ENCODE assay signal across 36 mouse cellular contexts in the genomic region with DNA sequence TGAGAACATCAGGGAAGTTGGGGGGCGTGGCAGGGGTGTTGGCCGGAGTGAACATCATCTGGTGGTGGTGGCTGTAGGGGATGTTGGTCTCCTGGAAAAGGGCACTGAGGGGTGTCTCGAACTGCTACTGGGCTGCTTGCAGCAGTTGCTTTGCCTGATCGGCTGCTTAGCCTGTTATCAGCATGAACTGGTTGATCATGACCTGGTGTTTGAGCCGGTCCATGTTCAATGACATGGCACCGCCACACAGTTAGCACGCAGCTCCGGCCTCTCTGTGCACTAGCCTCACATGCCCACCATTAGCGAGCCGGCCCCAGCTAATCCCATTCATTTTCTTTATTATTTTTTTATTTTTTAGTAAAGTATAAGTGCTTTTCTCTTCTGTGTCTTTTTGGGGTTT. TPM values are rescaled to one million over a fixed set of nuclear protein-coding genes. Genes with fewer than 3 reads are reported as not detected.
"Had no signal": no experiment of that assay in that cellular context is flagged by ENCODE, and none has a peak within 500 bp of the region (broad histone marks: within the 10 kb centered on the region; RNA-seq: fewer than 3 reads in every experiment).

No protein-coding gene starts in this region.

- H3K4me3 ChIP-seq: heart, adult 2 months; heart, embryonic 13.5 days; heart, embryonic 15.5 days; intestine, embryonic 15.5 days; left cerebral cortex, adult 2 months; limb, embryonic 10.5 days; limb, embryonic 12.5 days; liver, embryonic 13.5 days had no signal

- H3K9ac ChIP-seq: heart, embryonic 13.5 days; heart, embryonic 15.5 days; hindbrain, embryonic 14.5 days; intestine, embryonic 15.5 days; limb, embryonic 12.5 days; liver, embryonic 13.5 days had no signal

- H3K27ac ChIP-seq: heart, adult 2 months; heart, embryonic 13.5 days; heart, embryonic 15.5 days; hindbrain, embryonic 14.5 days; intestine, embryonic 15.5 days; left cerebral cortex, adult 2 months; limb, embryonic 10.5 days; limb, embryonic 12.5 days; liver, embryonic 13.5 days had no signal

- DNase-seq: gastrocnemius, postnatal 14 days; gastrocnemius, postnatal 36 days; heart, adult 11 months; heart, adult 2 months; heart, postnatal 14 days; heart, postnatal 36 days; kidney, adult 18-20 months; kidney, adult 8-10 months; kidney, postnatal 10 days; kidney, postnatal 25 days; kidney, postnatal 4 days; liver; liver, embryonic 13.5 days had no signal

- H3K9me3 ChIP-seq: heart, embryonic 13.5 days; heart, embryonic 15.5 days; intestine, embryonic 15.5 days; limb, embryonic 10.5 days; limb, embryonic 12.5 days; liver, embryonic 13.5 days had no signal

- H3K4me2 ChIP-seq: heart, embryonic 11.5 days; heart, embryonic 13.5 days; heart, embryonic 15.5 days; hindbrain, embryonic 14.5 days; intestine, embryonic 15.5 days; limb, embryonic 12.5 days; liver, embryonic 13.5 days had no signal

- H3K4me1 ChIP-seq: heart, embryonic 13.5 days; heart, embryonic 15.5 days; intestine, embryonic 15.5 days; limb, embryonic 10.5 days; limb, embryonic 12.5 days; liver, embryonic 13.5 days had no signal

- H3K36me3 ChIP-seq: heart, embryonic 13.5 days; heart, embryonic 15.5 days; intestine, embryonic 15.5 days; limb, embryonic 10.5 days; limb, embryonic 12.5 days; liver, embryonic 13.5 days had no signal

- ATAC-seq: hindbrain, embryonic 16.5 days; inflammation-experienced regulatory T-cells, adult 6 months; intestine, embryonic 15.5 days; intestine, postnatal 0 days had no signal

- H3K27me3 ChIP-seq: heart, embryonic 13.5 days; heart, embryonic 15.5 days; intestine, embryonic 15.5 days; limb, embryonic 12.5 days; liver, embryonic 13.5 days had no signal

RNA-seq across cellular contexts. Expression of gene 1700057G04Rik, which starts 25.7 kb away (rescaled TPM):
- total RNA-seq: gastrocnemius, adult 18-20 months; gastrocnemius, adult 8-10 months; gastrocnemius, postnatal 14 days; gastrocnemius, postnatal 36 days; heart, adult 2 months; heart, postnatal 14 days; heart, postnatal 36 days; hematopoietic stem cell, adult 5-6 weeks; layer of hippocampus, postnatal 10 days; layer of hippocampus, postnatal 25 days; left cerebral cortex, adult 2 months; left cerebral cortex, postnatal 14 days; left cerebral cortex, postnatal 36 days had no signal
- polyA plus RNA-seq: heart, adult 2 months; heart, embryonic 11.5 days; heart, embryonic 13.5 days; heart, embryonic 15.5 days; heart, postnatal 0 days; hindbrain, embryonic 11.5 days; hindbrain, embryonic 14.5 days; hindbrain, embryonic 16.5 days; intestine, embryonic 15.5 days; intestine, postnatal 0 days; kidney, embryonic 14.5 days; kidney, embryonic 16.5 days; limb, embryonic 10.5 days; limb, embryonic 12.5 days; limb, embryonic 14.5 days; liver, embryonic 13.5 days had no signal

RNA-seq across cellular contexts. Expression of gene Plscr2, which starts 59.4 kb away (rescaled TPM):
- polyA plus RNA-seq: inflammation-experienced regulatory T-cells, adult 6 months; limb, embryonic 10.5 days had no signal
